Mouse (Mus musculus) forebrain, embryonic 13.5 days (tissue): ENCODE results near the gene Gatc. TPM values are rescaled to one million over a fixed set of nuclear protein-coding genes. Genes with fewer than 3 reads are reported as not detected.
A peak's percentile ranks its signal among the peaks of the same experiment; 100 is the strongest.

Experiments used
- ATAC-seq: fragments of 200-750 bp; cut with Nextera tagmentation; 2 replicates; pipeline ENCODE4 v1.8.0; 2017
- H3K27ac ChIP-seq: fragments of 300-500 bp; sonication (generic); 2 replicates; pipeline ENCODE4 v1.5.1; 2015; ENCODE audit warnings: inconsistent platforms, mild to moderate bottlenecking, moderate library complexity
- H3K27me3 ChIP-seq: fragments of 300-500 bp; sonication (generic); 2 replicates; pipeline ENCODE4 v1.6.1; 2015; ENCODE audit warnings: mild to moderate bottlenecking, inconsistent platforms
- H3K36me3 ChIP-seq: fragments of 300-500 bp; sonication (generic); 2 replicates; pipeline ENCODE4 v1.6.1; 2015; ENCODE audit warnings: mild to moderate bottlenecking, inconsistent platforms; ENCODE audit not compliant: poor library complexity, severe bottlenecking
- H3K4me1 ChIP-seq: fragments of 300-500 bp; sonication (generic); 2 replicates; pipeline ENCODE4 v1.6.1; 2015; ENCODE audit warnings: inconsistent platforms
- H3K4me2 ChIP-seq: fragments of 300-500 bp; sonication (generic); 2 replicates; pipeline ENCODE4 v1.6.1; 2015; ENCODE audit warnings: inconsistent platforms, mild to moderate bottlenecking, moderate library complexity
- H3K4me3 ChIP-seq: fragments of 300-500 bp; sonication (generic); 2 replicates; pipeline ENCODE4 v1.5.1; 2015; ENCODE audit warnings: mild to moderate bottlenecking, inconsistent platforms
- H3K9ac ChIP-seq: fragments of 300-500 bp; sonication (generic); 2 replicates; pipeline ENCODE4 v1.6.1; 2015; ENCODE audit warnings: mild to moderate bottlenecking, inconsistent platforms
- H3K9me3 ChIP-seq: fragments of 300-500 bp; sonication (generic); replicated peaks from 2 replicates; pipeline ENCODE4 v1.6.1; 2016; ENCODE audit warnings: inconsistent platforms
- WGBS: fragments of 180-500 bp; shearing (Covaris S2); methylation state at CpG from one replicate; pipeline ENCODE4 v1.1.7; 2015; 5-methylcytosine and 5-hydroxymethylcytosine counted together
- polyA plus RNA-seq: library from polyadenylated mRNA; unstranded; fragments of >200 nt; fragmentation: Nextera tagmentation; extraction: Ambion mirVana; gene quantifications from 2 replicates; pipeline ENCODE4 v1.2.1, GENCODE M21; 2015

Gene Gatc
- polyA plus RNA-seq, 1 experiment from 2014 or later: 34.1 TPM

GRCm38 (mm10) chr5:115358872-115359271 lies 17.9 kb upstream of the Gatc start:
- Histone ChIP-seq H3K4me3 (no peak overlapping the region), H3K27ac (no peak overlapping the region), H3K27me3 (no peaks in the 10 kb centered on the region), H3K4me2 (no peak overlapping the region), H3K9me3 (no peaks in the 10 kb centered on the region), H3K4me1 (peaks cover 9% of the 10 kb centered on the region; the same call in 1 of the 2 replicates), H3K9ac (no peak overlapping the region), H3K36me3 (no peaks in the 10 kb centered on the region)
- WGBS: 2% methylated on average over 12 of the region's 12 CpGs
- ATAC-seq: 0 out of 2 replicates have a peak, but pooled peaks have one; percentile 48

- no peak overlapping the region for H3K4me3 ChIP-seq
- H3K27me3 ChIP-seq: no peaks in the 10 kb centered on the region
- H3K9ac ChIP-seq: no peak overlapping the region
- H3K4me1 ChIP-seq: peaks cover 2% of the 10 kb centered on the region; the same call in 1 of the 2 replicates
- H3K9me3 ChIP-seq: 0 out of 2 replicates have a peak, but pooled peaks cover 6% of the 10 kb centered on the region
- H3K27ac ChIP-seq: no peak overlapping the region
- no peak for ATAC-seq
- no peak overlapping the region for H3K4me2 ChIP-seq
- no peaks in the 10 kb centered on the region for H3K36me3 ChIP-seq
- WGBS: 73% methylated on average over 13 of the region's 13 CpGs
Measured at GRCm38 (mm10) chr5:115355070-115355469, 14.1 kb upstream of the Gatc start.

- no peak overlapping the region for H3K4me2 ChIP-seq
- WGBS: 86% methylated on average over 5 of the region's 5 CpGs
Measured at GRCm38 (mm10) chr5:115351348-115351747, 10.4 kb upstream of the Gatc start.

GRCm38 (mm10) chr5:115349225-115349555 lies 8.2 kb upstream of the Gatc start:
- under 1% methylated on average over 18 of the region's 18 CpGs for WGBS
- peaks cover 19% of the 10 kb centered on the region for H3K36me3 ChIP-seq
- H3K27ac ChIP-seq: peak overlapping the region; percentile 69
- peak overlapping the region; percentile 100 for H3K4me2 ChIP-seq
- peak overlapping the region; percentile 89 for H3K9ac ChIP-seq
- H3K27me3 ChIP-seq: no peaks in the 10 kb centered on the region
- 0 out of 2 replicates have a peak, but pooled peaks cover 6% of the 10 kb centered on the region for H3K9me3 ChIP-seq
- H3K4me3 ChIP-seq: peak overlapping the region; percentile 95
- ATAC-seq: peak; percentile 54
- peaks cover 21% of the 10 kb centered on the region for H3K4me1 ChIP-seq

More at GRCm38 (mm10) chr5:115351348-115351747, 10.4 kb upstream of the Gatc start:
- Histone ChIP-seq H3K36me3 (no peaks in the 10 kb centered on the region), H3K9me3 (0 out of 2 replicates have a peak, but pooled peaks cover 6% of the 10 kb centered on the region), H3K4me1 (peaks cover 21% of the 10 kb centered on the region), H3K9ac (no peak overlapping the region), H3K27me3 (no peaks in the 10 kb centered on the region), H3K27ac (no peak overlapping the region), H3K4me3 (no peak overlapping the region)
- ATAC-seq: no peak

DNA sequence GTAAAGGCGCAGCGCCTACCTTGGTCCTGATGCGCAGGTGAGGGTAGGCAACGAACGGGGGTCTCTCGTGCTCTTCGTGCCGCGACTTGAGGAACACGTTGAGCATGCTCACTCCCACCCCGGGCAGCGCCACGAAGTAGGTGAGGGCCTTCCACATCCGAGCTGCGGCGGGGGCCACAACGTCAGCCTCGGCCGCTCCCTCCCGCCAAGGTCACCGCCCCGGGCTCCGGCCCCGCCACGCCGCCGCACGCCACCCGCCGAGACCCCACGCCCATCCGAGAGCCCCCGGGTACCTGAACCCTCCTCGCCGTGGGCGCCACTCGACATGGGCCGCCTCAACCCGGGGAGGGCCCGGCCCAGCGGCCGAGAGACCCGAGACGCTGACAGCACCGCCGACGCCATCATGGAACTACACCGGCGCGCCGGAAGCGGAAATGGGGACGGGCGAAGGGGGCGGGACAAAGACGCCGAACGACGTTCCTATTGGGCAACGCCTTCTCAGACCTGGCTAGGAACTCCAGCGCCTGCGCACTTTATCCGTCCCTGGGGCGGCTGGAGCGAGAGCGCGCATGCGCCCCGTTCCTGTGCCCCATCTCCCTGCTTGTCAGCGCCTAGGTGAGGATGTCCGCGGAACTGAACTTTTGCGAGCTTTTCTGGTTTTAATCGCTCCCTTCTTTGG lies 7.7 kb upstream of the Gatc start, which contains the start of gene Cox6a1:
Gene Cox6a1 (minus strand): TSS at position 436 of the 679 bp plus-strand sequence.
- H3K4me1 ChIP-seq: peaks cover 21% of the 10 kb centered on the region
- peak within 1 kb of the TSS; percentile 95 for H3K4me3 ChIP-seq
- H3K9ac ChIP-seq: peak within 1 kb of the TSS; percentile 89
- peak within 1 kb of the TSS; percentile 100 for H3K4me2 ChIP-seq
- no peaks in the 10 kb centered on the region for H3K27me3 ChIP-seq
- H3K36me3 ChIP-seq: peaks cover 24% of the 10 kb centered on the region
- peak; percentile 95 for ATAC-seq
- WGBS: under 1% methylated on average over 63 of the region's 74 CpGs
- H3K9me3 ChIP-seq: 0 out of 2 replicates have a peak, but pooled peaks cover 6% of the 10 kb centered on the region
- H3K27ac ChIP-seq: peak within 1 kb of the TSS; percentile 69

GRCm38 (mm10) chr5:115347564-115347963 lies 6.6 kb upstream of the Gatc start:
- WGBS: 5% methylated on average over 5 of the region's 5 CpGs
- peak overlapping the region; percentile 95 for H3K4me3 ChIP-seq
- H3K27me3 ChIP-seq: no peaks in the 10 kb centered on the region
- peak overlapping the region; percentile 1; the same call in 1 of the 2 replicates for H3K27ac ChIP-seq
- H3K9ac ChIP-seq: peak overlapping the region; percentile 89
- H3K4me2 ChIP-seq: peak overlapping the region; percentile 100
- H3K4me1 ChIP-seq: peaks cover 21% of the 10 kb centered on the region
- ATAC-seq: no peak; the same call in 1 of the 2 replicates
- H3K36me3 ChIP-seq: peaks cover 35% of the 10 kb centered on the region
- H3K9me3 ChIP-seq: 0 out of 2 replicates have a peak, but pooled peaks cover 6% of the 10 kb centered on the region

GRCm38 (mm10) chr5:115341314-115342165 lies 562 bp upstream of the Gatc start:
- H3K4me3 ChIP-seq: peak overlapping the region; percentile 89
- peak overlapping the region; percentile 93 for H3K9ac ChIP-seq
- peaks cover 25% of the 10 kb centered on the region for H3K4me1 ChIP-seq
- no peaks in the 10 kb centered on the region for H3K27me3 ChIP-seq
- peak overlapping the region; percentile 74 for H3K4me2 ChIP-seq
- WGBS: 13% methylated on average over 36 of the region's 36 CpGs
- H3K36me3 ChIP-seq: peaks cover 49% of the 10 kb centered on the region
- peak overlapping the region; percentile 78 for H3K27ac ChIP-seq
- no peak; the same call in 1 of the 2 replicates for ATAC-seq
- no peaks in the 10 kb centered on the region for H3K9me3 ChIP-seq

DNA sequence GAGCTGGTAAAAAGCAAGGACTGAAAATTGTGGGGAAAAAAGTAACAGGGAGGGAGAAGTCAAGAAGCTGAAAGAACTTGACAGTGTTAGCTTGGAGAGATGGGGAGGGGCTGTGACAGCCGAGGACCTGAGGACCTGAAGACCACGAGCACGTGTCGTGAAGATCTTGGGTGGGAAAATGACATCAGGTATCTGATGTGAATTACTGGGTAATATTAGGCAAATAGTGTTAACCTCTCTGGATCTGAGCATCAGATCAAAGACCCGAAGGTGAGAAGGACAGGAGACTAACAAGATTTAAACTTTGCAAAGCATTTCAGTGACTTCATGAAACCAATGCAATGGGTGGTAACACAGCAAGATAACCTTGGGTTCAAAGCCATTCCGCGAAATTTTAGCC lies 971 bp downstream of the Gatc start:
- Histone ChIP-seq H3K4me3 (peak overlapping the region; percentile 89), H3K36me3 (peaks cover 54% of the 10 kb centered on the region), H3K4me2 (peak overlapping the region; percentile 74), H3K4me1 (peaks cover 25% of the 10 kb centered on the region), H3K27ac (no peak overlapping the region), H3K9ac (peak overlapping the region; percentile 93), H3K27me3 (no peaks in the 10 kb centered on the region), H3K9me3 (no peaks in the 10 kb centered on the region)
- WGBS: 43% methylated on average over 7 of the region's 7 CpGs
- ATAC-seq: no peak

DNA sequence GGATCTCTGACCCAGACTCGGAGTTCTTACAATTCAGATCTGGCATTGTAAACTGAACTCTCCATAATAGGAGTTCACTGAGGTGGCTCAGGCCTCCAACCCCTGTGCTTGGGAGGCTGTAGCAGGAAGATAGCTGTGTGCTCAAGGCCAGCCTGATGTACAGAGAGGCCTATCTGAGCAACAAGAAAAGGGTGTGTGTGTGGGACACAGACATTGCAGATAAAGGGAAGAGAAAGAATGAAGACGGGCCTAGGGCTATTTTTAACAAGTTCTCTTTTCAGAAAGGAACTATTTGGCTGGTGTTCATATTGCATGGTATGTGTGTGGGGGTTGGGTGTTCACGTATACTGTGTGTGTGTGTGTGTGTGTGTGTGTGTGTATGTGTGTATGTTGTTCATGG lies 7.4 kb downstream of the Gatc start:
- Histone ChIP-seq H3K4me1 (peaks cover 10% of the 10 kb centered on the region), H3K4me3 (no peak overlapping the region), H3K9me3 (no peaks in the 10 kb centered on the region), H3K27ac (no peak overlapping the region), H3K9ac (no peak overlapping the region), H3K36me3 (peaks cover 84% of the 10 kb centered on the region), H3K27me3 (no peaks in the 10 kb centered on the region), H3K4me2 (no peak overlapping the region)
- ATAC-seq: no peak
- 88% methylated on average over 3 of the region's 3 CpGs for WGBS

- no peak for ATAC-seq
- H3K36me3 ChIP-seq: peaks cover 66% of the 10 kb centered on the region
- WGBS: 91% methylated on average over 9 of the region's 9 CpGs
Measured at GRCm38 (mm10) chr5:115330955-115331354, 10.0 kb downstream of the Gatc start.

GRCm38 (mm10) chr5:115327610-115328548 lies 13.1 kb downstream of the Gatc start:
- peak overlapping the region; percentile 91 for H3K4me2 ChIP-seq
- peak overlapping the region; percentile 83 for H3K27ac ChIP-seq
- peaks cover 24% of the 10 kb centered on the region for H3K4me1 ChIP-seq
- WGBS: under 1% methylated on average over 53 of the region's 55 CpGs
- H3K36me3 ChIP-seq: peaks cover 35% of the 10 kb centered on the region
- H3K27me3 ChIP-seq: no peaks in the 10 kb centered on the region
- ATAC-seq: peak; percentile 39
- H3K9ac ChIP-seq: peak overlapping the region; percentile 93
- H3K9me3 ChIP-seq: no peaks in the 10 kb centered on the region
- H3K4me3 ChIP-seq: peak overlapping the region; percentile 79

More at GRCm38 (mm10) chr5:115330955-115331354, 10.0 kb downstream of the Gatc start:
- Histone ChIP-seq H3K27me3 (no peaks in the 10 kb centered on the region), H3K9ac (no peak overlapping the region), H3K4me2 (no peak overlapping the region), H3K9me3 (no peaks in the 10 kb centered on the region), H3K27ac (no peak overlapping the region), H3K4me3 (no peak overlapping the region), H3K4me1 (peaks cover 21% of the 10 kb centered on the region)
